Mouse (Mus musculus) midbrain, embryonic 15.5 days (tissue): ENCODE measurements at regions not wholly inside any gene's neighbourhood (a gene's known extent, or its start where the extent isn't known, plus 50 kb on each side); places are given as distances from the start of the nearest gene placed in this dataset.
A peak's percentile ranks its signal among the peaks of the same experiment; 100 is the strongest.

Experiments used
- ATAC-seq: fragments of 200-750 bp; cut with Nextera tagmentation; replicated peaks from 2 replicates; pipeline ENCODE4 v1.8.0; 2017; ENCODE audit warnings: moderate TSS enrichment
- H3K27ac ChIP-seq: fragments of 300-500 bp; sonication (generic); 2 replicates; pipeline ENCODE4 v1.5.1; 2015; ENCODE audit warnings: mild to moderate bottlenecking, inconsistent platforms
- H3K27me3 ChIP-seq: fragments of 300-500 bp; sonication (generic); replicated peaks from 2 replicates; pipeline ENCODE4 v1.6.1; 2015; ENCODE audit warnings: inconsistent platforms
- H3K36me3 ChIP-seq: fragments of 300-500 bp; sonication (generic); replicated peaks from 2 replicates; pipeline ENCODE4 v1.6.1; 2015; ENCODE audit warnings: inconsistent platforms
- H3K4me1 ChIP-seq: fragments of 300-500 bp; sonication (generic); 2 replicates; pipeline ENCODE4 v1.6.1; 2015; ENCODE audit warnings: inconsistent platforms
- H3K4me2 ChIP-seq: fragments of 300-500 bp; sonication (generic); 2 replicates; pipeline ENCODE4 v1.6.1; 2015; ENCODE audit warnings: inconsistent platforms, mild to moderate bottlenecking, moderate library complexity
- H3K4me3 ChIP-seq: fragments of 300-500 bp; sonication (generic); 2 replicates; pipeline ENCODE4 v1.5.1; 2015; ENCODE audit warnings: mild to moderate bottlenecking, inconsistent platforms
- H3K9ac ChIP-seq: fragments of 300-500 bp; sonication (generic); 2 replicates; pipeline ENCODE4 v1.6.1; 2015; ENCODE audit warnings: mild to moderate bottlenecking, inconsistent platforms
- H3K9me3 ChIP-seq: fragments of 300-500 bp; sonication (generic); 2 replicates; pipeline ENCODE4 v1.6.1; 2016; ENCODE audit warnings: inconsistent platforms
- WGBS: fragments of 180-500 bp; shearing (Covaris S2); methylation state at CpG from one replicate; pipeline ENCODE4 v1.1.7; 2015; ENCODE audit warnings: mixed read lengths; 5-methylcytosine and 5-hydroxymethylcytosine counted together

DNA sequence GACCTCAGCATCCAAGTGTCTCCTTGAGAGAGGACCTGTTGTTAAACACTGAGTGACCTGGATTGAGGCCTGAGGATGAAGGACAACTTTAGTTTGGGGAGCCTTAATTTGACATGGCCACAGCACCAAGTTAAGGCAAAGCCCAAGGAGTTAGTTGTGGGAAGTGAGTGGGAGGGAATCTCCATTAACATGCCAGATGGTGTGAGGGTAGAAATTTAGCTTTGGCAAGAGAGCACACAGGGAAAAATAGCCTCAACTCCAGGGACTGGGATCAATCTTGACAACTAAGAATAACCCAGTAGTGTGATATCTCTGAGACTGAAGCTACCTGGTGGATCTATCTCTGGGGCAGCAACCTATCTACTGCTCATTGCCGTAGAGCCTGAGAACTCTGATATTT, 105.4 kb downstream of the Ahr start:
- no peak for ATAC-seq
- 90% methylated on average over 1 of the region's 1 CpGs for WGBS
- no peak overlapping the region for H3K4me2 ChIP-seq
- H3K4me1 ChIP-seq = no peaks in the 10 kb centered on the region
- H3K9me3 ChIP-seq = no peaks in the 10 kb centered on the region
- no peaks in the 10 kb centered on the region for H3K36me3 ChIP-seq
- no peak overlapping the region for H3K9ac ChIP-seq
- H3K27me3 ChIP-seq = no peaks in the 10 kb centered on the region
- H3K27ac ChIP-seq = no peak overlapping the region
- H3K4me3 ChIP-seq = no peak overlapping the region

DNA sequence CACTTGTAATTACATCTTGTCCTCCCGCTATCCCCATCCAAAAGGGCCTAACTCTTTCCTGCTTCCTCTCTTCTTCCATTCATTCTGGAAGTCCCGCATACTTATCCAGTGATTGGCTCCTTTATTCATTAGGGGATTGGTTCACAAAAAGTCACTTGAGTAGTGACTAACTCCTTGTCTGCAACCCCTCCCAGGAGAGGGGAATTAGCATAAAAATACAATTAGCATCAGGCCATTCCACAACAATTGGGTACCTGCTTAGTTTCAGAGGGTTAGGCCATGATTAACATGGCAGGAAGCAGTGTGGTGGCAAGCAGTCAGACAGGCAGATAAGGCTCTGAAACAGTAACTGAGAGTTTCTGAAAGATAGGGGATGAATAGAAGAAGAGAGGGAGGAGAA, 115.6 kb downstream of the Ahr start:
- Histone ChIP-seq H3K27ac (no peak overlapping the region), H3K4me2 (no peak overlapping the region), H3K9me3 (no peaks in the 10 kb centered on the region), H3K36me3 (no peaks in the 10 kb centered on the region), H3K4me3 (no peak overlapping the region), H3K4me1 (no peaks in the 10 kb centered on the region), H3K9ac (no peak overlapping the region), H3K27me3 (no peaks in the 10 kb centered on the region)
- 56% methylated on average over 2 of the region's 2 CpGs for WGBS
- no peak for ATAC-seq

DNA sequence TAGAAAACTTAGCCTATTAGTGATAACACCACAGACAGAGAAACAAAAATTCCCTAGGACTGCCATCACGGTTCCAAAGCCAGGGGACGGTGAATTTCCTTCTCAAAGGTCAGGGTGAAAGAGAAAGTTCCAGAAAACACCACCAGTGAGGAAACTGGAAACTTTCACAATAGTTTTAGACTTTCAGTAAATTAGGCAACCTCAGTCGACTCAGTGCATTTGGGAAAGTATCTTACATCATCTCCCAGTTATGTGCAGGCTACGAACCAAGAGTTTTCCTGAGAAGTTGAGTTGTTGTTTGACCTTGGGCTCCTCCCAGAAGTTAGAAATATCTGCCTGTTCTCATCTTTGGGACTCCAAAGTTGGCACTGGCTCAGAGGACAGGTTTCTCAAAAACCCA, 116.9 kb downstream of the Ahr start:
- no peaks in the 10 kb centered on the region for H3K36me3 ChIP-seq
- no peak overlapping the region for H3K4me3 ChIP-seq
- no peaks in the 10 kb centered on the region for H3K27me3 ChIP-seq
- H3K4me2 ChIP-seq = no peak overlapping the region
- ATAC-seq = no peak
- no peaks in the 10 kb centered on the region for H3K9me3 ChIP-seq
- no peaks in the 10 kb centered on the region for H3K4me1 ChIP-seq
- WGBS = 83% methylated on average over 4 of the region's 4 CpGs
- H3K27ac ChIP-seq = no peak overlapping the region
- no peak overlapping the region for H3K9ac ChIP-seq

DNA sequence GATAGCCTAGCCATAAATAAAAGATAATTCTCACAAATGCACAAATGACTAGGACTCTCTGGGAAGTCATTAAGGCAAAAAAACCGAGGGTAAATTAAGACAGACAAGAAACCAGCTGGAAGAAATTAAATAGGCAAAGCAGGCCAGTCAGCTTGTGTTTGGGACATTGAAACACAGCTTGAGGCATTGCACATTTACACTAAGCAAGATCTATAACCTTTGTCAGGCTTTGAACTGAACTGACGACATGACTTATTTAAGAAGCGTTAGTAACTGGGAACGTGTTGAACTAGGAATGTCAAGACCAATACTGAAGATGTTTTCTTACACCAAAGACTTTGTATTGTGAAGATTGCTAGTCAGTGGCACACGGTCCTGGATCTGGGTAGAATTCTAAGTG, 118.3 kb downstream of the Ahr start:
- no peaks in the 10 kb centered on the region for H3K27me3 ChIP-seq
- ATAC-seq = peak; percentile 66
- no peak overlapping the region for H3K4me3 ChIP-seq
- H3K9me3 ChIP-seq = no peaks in the 10 kb centered on the region
- H3K4me1 ChIP-seq = no peaks in the 10 kb centered on the region
- H3K27ac ChIP-seq = no peak overlapping the region
- H3K36me3 ChIP-seq = no peaks in the 10 kb centered on the region
- no peak overlapping the region for H3K4me2 ChIP-seq
- H3K9ac ChIP-seq = no peak overlapping the region
- 64% methylated on average over 5 of the region's 5 CpGs for WGBS

DNA sequence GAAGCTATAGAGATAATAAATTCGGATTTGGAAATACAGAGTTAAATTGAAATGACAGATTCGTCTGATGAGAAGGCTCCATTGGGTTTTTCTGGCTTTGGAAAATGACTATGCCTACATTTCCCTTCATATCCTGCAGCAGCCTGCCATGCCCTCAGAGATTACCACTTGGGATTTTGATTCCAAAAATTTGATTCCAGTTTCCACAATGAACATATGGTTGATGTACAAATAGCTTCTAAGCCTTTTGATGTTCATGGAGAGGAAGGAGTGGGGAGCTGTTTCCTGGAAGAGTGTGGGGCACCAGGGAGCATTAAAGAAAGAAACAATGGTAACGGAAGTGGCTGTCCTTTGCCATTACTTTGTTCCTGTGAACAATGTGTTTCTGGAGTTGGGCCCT, 122.1 kb downstream of the Ahr start:
- Histone ChIP-seq H3K4me3 (no peak overlapping the region), H3K9ac (no peak overlapping the region), H3K4me1 (no peaks in the 10 kb centered on the region), H3K36me3 (no peaks in the 10 kb centered on the region), H3K4me2 (no peak overlapping the region), H3K27ac (no peak overlapping the region), H3K9me3 (no peaks in the 10 kb centered on the region), H3K27me3 (no peaks in the 10 kb centered on the region)
- WGBS = 67% methylated on average over 3 of the region's 3 CpGs
- no peak for ATAC-seq

DNA sequence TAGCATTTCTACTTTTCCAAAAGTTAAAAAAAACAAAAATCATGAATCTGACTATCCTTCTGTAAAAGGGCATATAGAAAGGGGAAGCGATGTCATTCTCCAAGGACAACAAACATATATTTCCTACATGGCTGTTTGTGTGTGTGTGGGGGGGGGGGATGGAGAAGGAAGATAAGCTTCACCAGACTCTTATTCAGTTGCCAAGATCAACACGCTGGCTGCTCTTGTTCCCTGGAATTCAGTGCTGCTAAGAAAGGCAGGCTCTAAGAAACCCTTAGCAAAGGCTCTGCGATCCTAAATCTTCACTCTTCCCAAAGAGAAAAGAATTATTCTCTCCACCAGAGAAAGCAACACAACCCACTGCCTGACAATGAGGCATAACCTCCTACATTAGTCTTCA, 126.4 kb downstream of the Ahr start:
- WGBS = 76% methylated on average over 3 of the region's 3 CpGs
- Histone ChIP-seq H3K36me3 (no peaks in the 10 kb centered on the region), H3K4me3 (no peak overlapping the region), H3K9ac (no peak overlapping the region), H3K4me1 (no peaks in the 10 kb centered on the region), H3K27ac (no peak overlapping the region), H3K27me3 (no peaks in the 10 kb centered on the region), H3K9me3 (no peaks in the 10 kb centered on the region), H3K4me2 (no peak overlapping the region)
- no peak for ATAC-seq

DNA sequence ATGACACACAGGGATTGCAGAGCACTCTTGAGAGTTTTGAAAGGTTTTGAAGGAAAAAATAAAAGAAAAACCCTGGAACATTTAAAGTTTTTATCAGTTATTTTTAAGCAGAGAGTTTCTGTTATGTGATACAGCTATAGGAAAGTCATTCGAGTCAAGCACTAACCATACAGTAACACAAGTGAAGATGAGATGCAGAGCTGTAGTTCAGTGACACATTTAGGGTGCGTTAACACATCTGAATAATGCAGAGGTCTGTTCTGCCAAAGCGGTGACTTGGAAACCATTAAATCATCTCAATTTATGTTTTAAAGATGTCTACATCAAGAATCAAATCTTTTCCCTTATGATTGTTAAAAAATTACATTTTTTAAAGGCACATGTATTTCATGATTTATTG, 126.8 kb downstream of the Ahr start:
- H3K27ac ChIP-seq = no peak overlapping the region
- no peak overlapping the region for H3K4me2 ChIP-seq
- H3K9me3 ChIP-seq = no peaks in the 10 kb centered on the region
- H3K9ac ChIP-seq = no peak overlapping the region
- no peaks in the 10 kb centered on the region for H3K27me3 ChIP-seq
- H3K4me1 ChIP-seq = no peaks in the 10 kb centered on the region
- 85% methylated on average over 3 of the region's 3 CpGs for WGBS
- ATAC-seq = no peak
- H3K36me3 ChIP-seq = no peaks in the 10 kb centered on the region
- no peak overlapping the region for H3K4me3 ChIP-seq

DNA sequence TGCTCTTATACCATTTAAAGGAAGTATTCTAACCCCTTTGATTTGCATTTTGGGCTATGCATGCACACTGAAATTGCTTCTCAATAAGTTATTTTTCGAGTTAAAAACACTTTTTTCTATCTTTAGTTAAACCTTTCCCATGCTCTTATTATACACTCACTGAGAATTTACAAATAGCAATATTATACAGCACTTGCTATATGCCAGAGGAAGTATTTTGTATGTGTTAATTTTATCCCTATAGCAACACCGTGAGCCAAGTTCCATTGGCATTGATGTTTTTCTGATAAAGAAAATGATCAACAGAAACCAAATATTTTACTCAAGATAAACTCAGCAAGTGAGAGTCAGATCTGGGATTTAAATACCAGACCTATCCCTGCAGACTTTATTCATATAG, 133.0 kb downstream of the Ahr start:
- no peak overlapping the region for H3K9ac ChIP-seq
- 58% methylated on average over 2 of the region's 2 CpGs for WGBS
- no peak overlapping the region for H3K4me3 ChIP-seq
- no peaks in the 10 kb centered on the region for H3K27me3 ChIP-seq
- H3K9me3 ChIP-seq = no peaks in the 10 kb centered on the region
- no peak for ATAC-seq
- H3K4me1 ChIP-seq = no peaks in the 10 kb centered on the region
- H3K36me3 ChIP-seq = no peaks in the 10 kb centered on the region
- no peak overlapping the region for H3K27ac ChIP-seq
- H3K4me2 ChIP-seq = no peak overlapping the region

DNA sequence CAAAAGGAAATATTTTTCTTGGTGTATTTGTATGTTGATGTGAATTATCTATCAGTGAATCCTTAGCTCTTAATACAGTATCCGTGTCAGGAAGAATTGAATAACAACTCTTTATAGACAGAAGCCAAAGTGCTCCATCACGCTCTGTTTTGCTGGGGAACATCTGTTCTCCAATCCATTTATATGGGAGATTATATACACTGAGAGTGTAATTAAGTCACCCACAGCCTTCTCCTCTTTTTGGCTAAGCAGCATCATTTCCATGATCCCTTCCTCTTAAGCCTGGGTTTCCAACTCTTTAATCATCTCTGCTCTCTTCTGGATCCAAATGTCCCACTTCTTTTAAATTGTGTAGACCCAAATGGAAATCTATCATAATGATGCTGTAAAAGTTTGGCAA, 133.6 kb downstream of the Ahr start:
- Histone ChIP-seq H3K4me3 (no peak overlapping the region), H3K27me3 (no peaks in the 10 kb centered on the region), H3K36me3 (no peaks in the 10 kb centered on the region), H3K9ac (no peak overlapping the region), H3K27ac (no peak overlapping the region), H3K9me3 (no peaks in the 10 kb centered on the region), H3K4me2 (no peak overlapping the region), H3K4me1 (no peaks in the 10 kb centered on the region)
- ATAC-seq = no peak
- WGBS = 75% methylated on average over 2 of the region's 2 CpGs

DNA sequence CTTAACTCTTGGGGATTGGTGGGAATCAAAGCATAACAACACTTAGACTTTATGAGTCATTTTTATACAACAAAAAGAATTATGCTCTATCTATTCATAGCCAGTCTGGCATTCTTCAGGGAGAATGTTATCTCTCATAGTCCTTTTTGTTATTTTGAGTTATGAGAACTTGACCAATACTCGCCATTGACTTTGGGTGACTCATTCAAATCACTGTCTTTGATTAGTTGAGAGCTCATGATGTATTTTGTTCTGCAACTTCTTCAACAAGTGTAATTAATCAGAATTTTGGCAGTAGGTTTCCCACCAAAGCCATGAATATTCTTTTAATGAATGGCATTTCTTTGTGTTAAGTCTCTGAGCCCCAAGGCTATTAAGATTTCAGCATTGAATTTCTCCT, 139.6 kb downstream of the Ahr start:
- no peak for ATAC-seq
- 92% methylated on average over 1 of the region's 1 CpGs for WGBS
- H3K4me3 ChIP-seq = no peak overlapping the region
- H3K4me2 ChIP-seq = no peak overlapping the region
- no peaks in the 10 kb centered on the region for H3K9me3 ChIP-seq
- no peak overlapping the region for H3K27ac ChIP-seq
- H3K36me3 ChIP-seq = no peaks in the 10 kb centered on the region
- no peaks in the 10 kb centered on the region for H3K4me1 ChIP-seq
- no peaks in the 10 kb centered on the region for H3K27me3 ChIP-seq
- H3K9ac ChIP-seq = no peak overlapping the region

DNA sequence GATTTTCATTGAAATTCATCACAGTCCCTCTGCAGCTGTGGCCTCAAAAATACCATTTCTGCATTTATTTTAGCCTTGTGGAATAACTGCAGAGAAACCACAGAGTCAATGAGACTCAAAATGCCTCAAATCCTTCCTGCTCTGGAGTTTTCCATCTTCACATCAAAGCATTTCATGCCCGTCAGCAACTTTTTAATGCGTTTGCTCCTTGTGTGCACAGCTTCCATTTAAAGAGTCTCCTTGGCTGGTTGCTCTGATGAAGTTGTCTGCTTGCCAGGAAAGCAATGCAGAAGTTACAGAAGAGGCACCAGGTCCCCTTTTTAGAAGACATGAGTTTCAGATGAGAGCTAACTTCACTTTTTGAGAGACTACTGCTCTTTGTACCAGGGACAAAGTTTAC, 142.7 kb downstream of the Ahr start:
- Histone ChIP-seq H3K27ac (no peak overlapping the region), H3K9ac (no peak overlapping the region), H3K4me2 (no peak overlapping the region), H3K4me1 (no peaks in the 10 kb centered on the region), H3K4me3 (no peak overlapping the region), H3K36me3 (no peaks in the 10 kb centered on the region), H3K9me3 (no peaks in the 10 kb centered on the region), H3K27me3 (no peaks in the 10 kb centered on the region)
- no peak for ATAC-seq
- WGBS = 45% methylated on average over 2 of the region's 2 CpGs

DNA sequence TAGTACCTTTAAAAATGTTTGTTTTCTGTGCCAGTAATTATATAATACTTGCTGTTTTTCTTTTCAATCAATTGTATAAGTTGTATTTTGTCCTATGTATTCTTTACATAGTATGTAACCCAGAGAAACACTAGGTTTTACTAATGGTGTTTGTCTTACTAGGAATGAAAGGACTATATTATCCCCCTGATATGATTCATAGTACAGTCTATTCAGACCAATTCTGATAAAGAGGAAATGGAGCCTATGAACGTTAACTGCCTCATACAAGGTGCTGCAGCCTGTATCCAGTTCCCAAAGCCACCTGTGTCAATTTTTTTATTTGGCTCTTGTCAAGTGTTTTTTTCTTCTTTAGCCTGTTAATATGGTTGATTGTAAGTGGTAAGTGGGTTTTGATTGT, 144.6 kb downstream of the Ahr start:
- Histone ChIP-seq H3K4me2 (no peak overlapping the region), H3K4me1 (no peaks in the 10 kb centered on the region), H3K9ac (no peak overlapping the region), H3K36me3 (no peaks in the 10 kb centered on the region), H3K4me3 (no peak overlapping the region), H3K27ac (no peak overlapping the region), H3K27me3 (no peaks in the 10 kb centered on the region), H3K9me3 (no peaks in the 10 kb centered on the region)
- WGBS = 85% methylated on average over 1 of the region's 1 CpGs
- ATAC-seq = no peak

DNA sequence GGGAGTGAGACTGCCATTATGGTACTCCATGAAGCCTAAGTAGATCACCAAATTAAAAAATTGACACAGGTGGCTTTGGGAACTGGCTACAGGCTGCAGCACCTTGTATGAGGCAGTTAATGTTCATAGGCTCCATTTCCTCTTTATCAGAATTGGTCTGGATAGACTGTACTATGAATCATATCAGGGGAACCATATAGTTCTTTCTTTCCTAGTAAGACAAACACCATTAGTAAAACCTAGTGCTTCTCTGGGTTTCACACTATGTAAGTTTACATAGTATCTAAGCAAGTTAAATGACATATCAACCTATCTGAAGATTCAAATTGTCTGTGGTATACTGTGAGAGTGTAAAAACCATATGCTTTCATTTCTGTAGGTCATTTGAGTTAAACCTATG, 145.0 kb downstream of the Ahr start:
- Histone ChIP-seq H3K27me3 (no peaks in the 10 kb centered on the region), H3K36me3 (no peaks in the 10 kb centered on the region), H3K9ac (no peak overlapping the region), H3K4me2 (no peak overlapping the region), H3K27ac (no peak overlapping the region), H3K4me3 (no peak overlapping the region), H3K9me3 (no peaks in the 10 kb centered on the region), H3K4me1 (no peaks in the 10 kb centered on the region)
- ATAC-seq = no peak

DNA sequence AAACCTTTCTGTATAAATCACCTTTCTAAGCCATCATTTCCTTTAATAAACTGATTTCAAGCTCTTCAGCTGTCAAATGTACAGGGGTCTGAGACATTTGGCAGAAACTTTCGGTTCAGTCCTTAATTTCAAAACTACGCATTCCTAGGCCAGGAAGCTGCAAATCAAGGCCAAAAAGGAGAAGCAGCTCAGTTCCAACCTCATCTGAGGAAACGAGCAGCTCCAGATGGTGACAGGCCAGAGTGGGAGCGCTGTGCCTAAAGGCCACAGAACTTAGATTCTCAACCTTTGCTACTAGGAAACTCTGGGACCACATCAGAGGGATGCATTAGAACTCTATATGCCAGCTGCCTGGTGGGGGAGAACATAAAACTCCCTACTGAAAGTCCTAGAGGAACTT, 150.6 kb downstream of the Ahr start:
- H3K27me3 ChIP-seq = no peaks in the 10 kb centered on the region
- H3K36me3 ChIP-seq = no peaks in the 10 kb centered on the region
- no peak overlapping the region for H3K9ac ChIP-seq
- no peaks in the 10 kb centered on the region for H3K9me3 ChIP-seq
- H3K27ac ChIP-seq = no peak overlapping the region
- no peak overlapping the region for H3K4me2 ChIP-seq
- H3K4me3 ChIP-seq = no peak overlapping the region
- WGBS = 89% methylated on average over 4 of the region's 4 CpGs
- H3K4me1 ChIP-seq = no peaks in the 10 kb centered on the region
- no peak for ATAC-seq
